In the genomic region with DNA sequence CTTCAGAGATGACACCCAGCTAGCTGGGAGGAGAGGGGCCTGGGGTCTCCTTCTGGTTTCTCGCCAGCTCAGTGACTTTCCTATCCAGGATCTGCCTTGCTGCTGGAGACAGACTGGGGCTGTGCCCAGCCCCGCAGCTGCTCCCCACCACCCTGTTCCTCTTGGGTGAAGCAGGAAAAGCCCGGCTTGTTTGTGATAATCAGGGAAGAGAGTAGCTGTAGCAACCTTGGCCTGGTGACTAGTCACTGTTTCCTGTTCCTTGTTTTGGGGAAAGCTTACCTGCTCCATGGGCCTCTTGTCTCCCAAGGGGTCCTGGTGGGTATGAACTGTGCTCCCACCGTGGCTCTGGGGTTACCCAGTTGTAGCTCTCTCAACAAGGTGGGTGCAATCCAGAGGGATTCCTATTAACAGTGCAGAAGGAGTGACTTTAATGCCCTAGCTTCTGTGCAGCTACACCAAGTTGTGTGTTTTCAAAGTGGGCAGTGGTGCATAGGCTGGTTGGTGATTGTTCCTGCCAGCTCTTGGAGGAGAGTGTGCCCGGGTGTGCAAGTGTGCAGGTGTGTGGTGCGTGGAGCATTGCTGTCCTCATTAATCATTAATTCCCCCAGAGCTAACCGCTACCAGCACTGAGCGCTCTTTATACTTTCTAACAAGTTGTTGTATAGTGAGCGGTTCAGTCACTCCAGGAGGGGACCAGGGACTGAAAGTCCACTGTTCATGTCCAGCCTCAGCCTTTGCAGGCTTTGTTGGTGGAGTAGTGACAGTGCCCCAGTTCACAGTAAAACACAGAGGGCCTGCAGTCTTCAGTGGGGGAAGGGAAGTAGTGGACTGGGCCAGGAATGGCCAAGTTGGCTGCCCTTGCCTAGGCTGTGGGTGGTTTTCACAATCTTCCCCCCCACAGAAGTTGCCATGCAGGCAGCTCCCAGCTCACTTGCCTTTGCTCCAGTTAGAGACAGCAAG, we compare ENCODE assay signal across 8 mouse cellular contexts. TPM values are rescaled to one million over a fixed set of nuclear protein-coding genes. Genes with fewer than 3 reads are reported as not detected.
A peak's percentile ranks its signal among the peaks of the same experiment; 100 is the strongest.
DNase-seq lines count a peak whose midpoint lies in the region; ATAC-seq and TF ChIP-seq lines count a peak whose summit lies in the region.

No protein-coding gene starts in this region.

- TF ChIP-seq CTCF in kidney, adult 2 months (conservative IDR thresholded peaks at IDR 0.05; ENCODE audit: insufficient read depth, insufficient read length, low read depth, low read length) = 0 out of 2 replicates have a peak, but pooled peaks have one; percentile 0

- H3K27me3 ChIP-seq in midbrain, embryonic 16.5 days (ENCODE audit: control insufficient read depth, insufficient read depth, low read depth, low read length) = peaks cover 9% of the 10 kb centered on the region
- peaks cover 64% of the 10 kb centered on the region for H3K27me3 ChIP-seq in midbrain, embryonic 13.5 days
- H3K27me3 ChIP-seq in kidney, adult 2 months (replicated peaks; ENCODE audit: control insufficient read depth, insufficient read depth, low read length) = no peaks in the 10 kb centered on the region
- peaks cover 12% of the 10 kb centered on the region; the same call in 1 of the 2 replicates for H3K27me3 ChIP-seq in liver, embryonic 11.5 days (replicated peaks; ENCODE audit: control insufficient read depth, insufficient read depth, low read length)

- H3K4me1 ChIP-seq in midbrain, embryonic 16.5 days (ENCODE audit: control insufficient read depth, insufficient read depth, low read length) = no peaks in the 10 kb centered on the region; the same call in 1 of the 2 replicates
- peaks cover 13% of the 10 kb centered on the region; the same call in 1 of the 2 replicates for H3K4me1 ChIP-seq in midbrain, embryonic 13.5 days (replicated peaks)
- peaks cover 27% of the 10 kb centered on the region for H3K4me1 ChIP-seq in kidney, adult 2 months (ENCODE audit: control insufficient read depth, insufficient read depth, low read length)
- H3K4me1 ChIP-seq in liver, embryonic 11.5 days (replicated peaks; ENCODE audit: control insufficient read depth, insufficient read depth, low read length) = peaks cover 11% of the 10 kb centered on the region

- H3K36me3 ChIP-seq in midbrain, embryonic 16.5 days (ENCODE audit: control insufficient read depth, insufficient read depth, low read length) = no peaks in the 10 kb centered on the region
- H3K36me3 ChIP-seq in midbrain, embryonic 13.5 days = no peaks in the 10 kb centered on the region
- no peaks in the 10 kb centered on the region for H3K36me3 ChIP-seq in kidney, adult 2 months (ENCODE audit: control insufficient read depth, insufficient read depth, low read length)
- H3K36me3 ChIP-seq in liver, embryonic 11.5 days (ENCODE audit: control insufficient read depth, insufficient read depth, low read length) = no peaks in the 10 kb centered on the region

- H3K9ac ChIP-seq in midbrain, embryonic 16.5 days (ENCODE audit: low read depth, low read length) = no peak overlapping the region
- no peak overlapping the region for H3K9ac ChIP-seq in midbrain, embryonic 13.5 days (replicated peaks)
- H3K9ac ChIP-seq in liver, embryonic 11.5 days (ENCODE audit: low read depth, low read length) = 0 out of 2 replicates have a peak overlapping the region, but pooled peaks have one; percentile 10

- peak; percentile 74 for DNase-seq in cerebellum, adult 11-12 months
- DNase-seq in cerebellum, adult 11 months = no peak
- DNase-seq in kidney, adult 2 months = peak; percentile 83
- no peak for DNase-seq in liver, embryonic 11.5 days (ENCODE audit: low spot score)
- no peak for DNase-seq in thymus, adult 18-20 months

- H3K4me3 ChIP-seq in midbrain, embryonic 16.5 days (ENCODE audit: low read depth, low read length) = no peak overlapping the region
- H3K4me3 ChIP-seq in midbrain, embryonic 13.5 days (replicated peaks) = no peak overlapping the region
- no peak overlapping the region for H3K4me3 ChIP-seq in kidney, adult 2 months (ENCODE audit: insufficient read depth, low read depth, low read length)
- H3K4me3 ChIP-seq in liver, embryonic 11.5 days (ENCODE audit: low read depth, low read length) = no peak overlapping the region

- ATAC-seq in midbrain, embryonic 16.5 days = no peak
- no peak for ATAC-seq in midbrain, embryonic 13.5 days
- ATAC-seq in liver, embryonic 11.5 days (replicated peaks; ENCODE audit: low FRiP score) = no peak
- no peak for ATAC-seq in inflammation-experienced regulatory T-cells, adult 6 months

- no peak overlapping the region for H3K27ac ChIP-seq in midbrain, embryonic 16.5 days (ENCODE audit: low read length)
- H3K27ac ChIP-seq in midbrain, embryonic 13.5 days = no peak overlapping the region
- H3K27ac ChIP-seq in kidney, adult 2 months (ENCODE audit: insufficient read depth, low read depth, low read length) = peak overlapping the region; percentile 21; the same call in 1 of the 2 replicates
- H3K27ac ChIP-seq in liver, embryonic 11.5 days (ENCODE audit: low read depth, low read length) = no peak overlapping the region

- 62% methylated on average over 9 of the region's 9 CpGs for WGBS in midbrain, embryonic 16.5 days
- 72% methylated on average over 9 of the region's 9 CpGs for WGBS in midbrain, embryonic 13.5 days
- 36% methylated on average over 9 of the region's 9 CpGs for WGBS in kidney, adult 2 months
- 63% methylated on average over 9 of the region's 9 CpGs for WGBS in liver, embryonic 11.5 days

- no peaks in the 10 kb centered on the region for H3K9me3 ChIP-seq in midbrain, embryonic 16.5 days (replicated peaks; ENCODE audit: control insufficient read depth, low read length, poor library complexity, severe bottlenecking)
- H3K9me3 ChIP-seq in midbrain, embryonic 13.5 days = no peaks in the 10 kb centered on the region
- H3K9me3 ChIP-seq in liver, embryonic 11.5 days (ENCODE audit: control insufficient read depth, low read length) = no peaks in the 10 kb centered on the region

- H3K4me2 ChIP-seq in midbrain, embryonic 16.5 days (ENCODE audit: low read length) = peak overlapping the region; percentile 36
- no peak overlapping the region for H3K4me2 ChIP-seq in midbrain, embryonic 13.5 days (replicated peaks)
- peak overlapping the region; percentile 1 for H3K4me2 ChIP-seq in liver, embryonic 11.5 days

- no peak for TF ChIP-seq POLR2A in kidney, adult 2 months (IDR thresholded peaks at IDR 0.05; ENCODE audit: low read depth, low read length)

RNA-seq across cellular contexts. Expression of a gene that starts 2.3 kb away (rescaled TPM):
- 31.8 and 55.0 TPM in 2 replicates for polyA plus RNA-seq in midbrain, embryonic 16.5 days (2015; fragmentation: Nextera tagmentation; extraction: Ambion mirVana)
- 5.3 and 7.4 TPM in 2 replicates for polyA plus RNA-seq in midbrain, embryonic 13.5 days (2015; fragmentation: Nextera tagmentation; extraction: Ambion mirVana)
- 152 and 159 TPM in 2 replicates for polyA plus RNA-seq in kidney, adult 2 months (2012; rRNA removed)
- polyA plus RNA-seq in liver, embryonic 11.5 days (2014; fragmentation: Nextera tagmentation; extraction: Ambion mirVana) = 17.3 and 22.2 TPM in 2 replicates
- 1 to 10 TPM in 2 of 3 experiments, not detected in 1; 1.2 to 2.3 TPM for polyA plus RNA-seq in inflammation-experienced regulatory T-cells, adult 6 months (2017; shearing (Covaris generic))

Comparison
In these comparisons a context has a peak if more than half of its experiments do, and no peak if none do; other contexts are left out.
1. DNase-seq: peak in cerebellum, adult 11-12 months (single experiment) and kidney, adult 2 months (single experiment); none in cerebellum, adult 11 months (single experiment), liver, embryonic 11.5 days (single experiment) and thymus, adult 18-20 months (0 of 2).